Mouse (Mus musculus): ENCODE measurements around the gene H13. TPM values are rescaled to one million over a fixed set of nuclear protein-coding genes. Genes with fewer than 3 reads are reported as not detected.

H13 gene
- polyA plus RNA-seq, 1 experiment from 2014 or later: 172 TPM

DNA sequence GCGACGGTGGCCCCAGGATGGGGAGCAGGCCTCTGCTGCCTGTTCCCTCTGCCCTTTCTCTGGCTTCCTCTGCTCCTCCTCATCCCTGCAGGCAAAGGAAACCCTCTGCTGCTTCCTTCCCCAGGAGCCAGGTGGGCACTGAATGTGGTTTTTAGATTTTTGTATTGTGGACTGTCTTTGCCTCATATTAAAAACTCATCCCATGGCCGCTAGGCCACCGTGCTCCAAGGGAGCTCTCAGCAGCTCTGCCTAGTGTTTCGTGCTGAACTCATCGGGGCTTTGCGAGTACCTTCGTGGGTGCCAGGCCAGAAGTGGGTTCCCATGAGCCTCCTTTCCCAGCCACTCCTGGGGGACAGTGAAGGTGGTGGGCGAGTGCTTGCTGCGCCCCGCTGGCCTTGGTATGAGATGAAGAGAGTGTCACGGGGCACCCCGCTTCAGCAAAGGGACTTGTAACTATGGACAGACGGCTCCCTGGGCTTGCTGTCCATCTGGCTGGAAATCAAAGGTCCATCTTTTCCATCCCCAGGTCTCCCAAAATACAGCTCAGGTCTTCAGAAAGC lies 35.6 kb downstream of the H13 start:
- Histone ChIP-seq H3K4me3 (ENCODE audit: low read length) (no peak overlapping the region), H3K9ac (ENCODE audit: low read depth, low read length) (no peak overlapping the region), H3K9me3 (ENCODE audit: control insufficient read depth, low read length) (no peaks in the 10 kb centered on the region), H3K4me1 (ENCODE audit: control insufficient read depth, insufficient read depth, low read depth, low read length) (peaks cover 24% of the 10 kb centered on the region), H3K36me3 (ENCODE audit: control insufficient read depth, insufficient read depth, low read length) (peaks cover 39% of the 10 kb centered on the region), H3K27me3 (replicated peaks; ENCODE audit: control insufficient read depth, insufficient read depth, low read length) (no peaks in the 10 kb centered on the region), H3K27ac (ENCODE audit: low read depth, low read length) (peak overlapping the region; percentile 92; the same call in 1 of the 2 replicates), H3K4me2 (ENCODE audit: low read length) (no peak overlapping the region)
- ATAC-seq: no peak
- WGBS: 90% methylated on average over 14 of the region's 14 CpGs

DNA sequence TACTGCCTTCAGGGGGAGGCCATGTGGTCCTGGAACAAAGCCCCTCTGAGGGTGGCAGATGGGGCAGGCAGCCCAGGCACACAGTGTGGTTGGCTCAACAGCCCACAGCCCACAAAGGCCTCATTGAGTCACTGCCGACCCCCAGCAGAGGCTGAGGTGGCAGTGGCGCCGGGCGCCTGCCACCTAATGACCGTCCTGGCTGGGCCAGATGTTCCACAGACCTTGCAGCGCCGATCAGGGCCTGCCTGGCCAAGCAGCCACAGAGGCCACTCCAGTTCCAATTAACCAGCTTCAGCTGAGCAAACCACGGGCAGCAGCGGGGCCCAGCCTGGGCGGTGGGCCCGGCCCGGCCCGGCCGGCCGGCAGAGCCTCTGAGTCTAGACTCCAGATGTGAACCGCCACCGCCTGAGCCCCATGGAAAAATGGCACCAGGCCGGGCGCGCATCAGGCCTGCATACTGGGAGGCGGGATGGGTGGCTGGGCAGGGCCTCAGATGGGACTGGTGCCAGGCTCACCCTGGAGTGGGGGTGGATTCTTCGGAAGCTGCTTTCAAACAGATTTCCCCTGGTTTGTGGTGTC lies 36.8 kb downstream of the H13 start:
- H3K9me3 ChIP-seq (ENCODE audit: control insufficient read depth, low read length): no peaks in the 10 kb centered on the region
- no peak overlapping the region for H3K9ac ChIP-seq (ENCODE audit: low read depth, low read length)
- peak overlapping the region; percentile 92 for H3K27ac ChIP-seq (ENCODE audit: low read depth, low read length)
- no peak overlapping the region for H3K4me2 ChIP-seq (ENCODE audit: low read length)
- WGBS: 27% methylated on average over 20 of the region's 22 CpGs
- H3K36me3 ChIP-seq (ENCODE audit: control insufficient read depth, insufficient read depth, low read length): peaks cover 27% of the 10 kb centered on the region
- H3K4me1 ChIP-seq (ENCODE audit: control insufficient read depth, insufficient read depth, low read depth, low read length): peaks cover 24% of the 10 kb centered on the region
- no peak overlapping the region for H3K4me3 ChIP-seq (ENCODE audit: low read length)
- no peaks in the 10 kb centered on the region for H3K27me3 ChIP-seq (replicated peaks; ENCODE audit: control insufficient read depth, insufficient read depth, low read length)
- ATAC-seq: peak; percentile 83

DNA sequence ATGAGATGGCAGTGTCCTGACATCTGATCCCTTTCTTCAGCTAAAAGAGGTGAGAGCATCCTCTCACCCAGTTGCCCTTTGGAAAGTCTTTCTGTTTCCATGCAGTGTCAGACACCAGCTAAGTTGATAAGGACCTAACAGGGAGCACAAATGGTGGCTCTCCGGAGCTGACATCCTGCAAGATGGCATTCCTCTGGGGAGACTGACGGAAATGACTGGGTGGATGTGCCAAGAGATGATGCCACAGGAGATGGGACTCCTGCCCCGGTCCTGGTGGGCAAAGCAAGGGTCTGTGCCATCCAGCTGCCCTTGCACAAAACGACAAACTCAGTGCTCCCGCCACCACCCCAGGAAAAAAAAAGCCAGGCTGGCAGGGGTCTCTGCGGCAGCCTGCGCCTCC lies 37.9 kb downstream of the H13 start:
- Histone ChIP-seq H3K9ac (ENCODE audit: low read depth, low read length) (peak overlapping the region; percentile 76), H3K4me3 (ENCODE audit: low read length) (peak overlapping the region; percentile 45), H3K9me3 (ENCODE audit: control insufficient read depth, low read length) (no peaks in the 10 kb centered on the region), H3K27me3 (replicated peaks; ENCODE audit: control insufficient read depth, insufficient read depth, low read length) (no peaks in the 10 kb centered on the region), H3K4me1 (ENCODE audit: control insufficient read depth, insufficient read depth, low read depth, low read length) (peaks cover 24% of the 10 kb centered on the region), H3K4me2 (ENCODE audit: low read length) (peak overlapping the region; percentile 69), H3K36me3 (ENCODE audit: control insufficient read depth, insufficient read depth, low read length) (peaks cover 17% of the 10 kb centered on the region), H3K27ac (ENCODE audit: low read depth, low read length) (peak overlapping the region; percentile 92)
- ATAC-seq: no peak
- 11% methylated on average over 7 of the region's 7 CpGs for WGBS

DNA sequence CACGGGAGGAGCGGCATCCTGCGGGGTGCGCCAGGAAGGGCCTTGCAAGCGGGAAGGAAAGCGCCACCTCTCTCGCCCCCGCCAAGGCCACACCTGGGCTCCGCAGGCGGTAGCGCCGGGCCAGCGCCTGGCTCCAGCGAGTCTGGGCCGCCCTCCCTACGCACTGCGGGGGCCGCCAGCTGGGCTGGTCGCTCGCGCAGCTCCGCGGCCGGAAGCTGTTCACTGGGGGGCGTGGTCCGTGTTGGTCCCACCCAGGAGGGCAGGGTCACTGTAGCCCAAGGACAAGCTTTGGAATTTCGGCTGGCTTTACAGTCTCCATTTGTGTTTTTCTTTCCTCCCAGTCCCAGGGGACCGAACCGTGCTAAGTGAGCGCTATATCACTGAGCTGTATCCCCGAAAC lies 38.4 kb downstream of the H13 start:
- Histone ChIP-seq H3K4me3 (ENCODE audit: low read length) (peak overlapping the region; percentile 45), H3K9me3 (ENCODE audit: control insufficient read depth, low read length) (no peaks in the 10 kb centered on the region), H3K4me1 (ENCODE audit: control insufficient read depth, insufficient read depth, low read depth, low read length) (peaks cover 24% of the 10 kb centered on the region), H3K36me3 (ENCODE audit: control insufficient read depth, insufficient read depth, low read length) (peaks cover 16% of the 10 kb centered on the region), H3K9ac (ENCODE audit: low read depth, low read length) (peak overlapping the region; percentile 76), H3K27ac (ENCODE audit: low read depth, low read length) (peak overlapping the region; percentile 92), H3K4me2 (ENCODE audit: low read length) (peak overlapping the region; percentile 69), H3K27me3 (replicated peaks; ENCODE audit: control insufficient read depth, insufficient read depth, low read length) (no peaks in the 10 kb centered on the region)
- 3% methylated on average over 30 of the region's 31 CpGs for WGBS
- ATAC-seq: peak; percentile 88

DNA sequence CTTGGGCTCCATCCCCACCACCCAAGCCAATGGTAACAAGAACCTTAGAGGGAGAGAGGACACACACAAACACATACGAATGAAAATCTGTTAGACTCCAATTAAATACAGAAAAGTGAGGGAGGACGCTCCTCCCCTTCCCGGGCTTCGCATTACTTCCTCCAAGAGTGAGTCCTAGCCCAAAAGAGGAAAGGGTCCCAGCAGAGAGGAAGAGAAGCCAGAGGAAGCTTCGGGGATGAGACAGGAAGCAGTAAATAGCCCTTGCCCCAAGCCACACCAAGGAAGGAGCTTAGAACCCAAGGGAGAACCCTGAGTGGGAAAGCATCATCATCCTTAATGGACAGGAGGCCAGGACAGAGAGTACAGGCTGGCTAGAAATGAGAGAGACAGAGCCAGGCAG lies 39.8 kb downstream of the H13 start:
- Histone ChIP-seq H3K4me2 (ENCODE audit: low read length) (no peak overlapping the region), H3K36me3 (ENCODE audit: control insufficient read depth, insufficient read depth, low read length) (peaks cover 13% of the 10 kb centered on the region), H3K27ac (ENCODE audit: low read depth, low read length) (no peak overlapping the region), H3K9ac (ENCODE audit: low read depth, low read length) (no peak overlapping the region), H3K27me3 (replicated peaks; ENCODE audit: control insufficient read depth, insufficient read depth, low read length) (no peaks in the 10 kb centered on the region), H3K4me3 (ENCODE audit: low read length) (no peak overlapping the region), H3K4me1 (ENCODE audit: control insufficient read depth, insufficient read depth, low read depth, low read length) (peaks cover 24% of the 10 kb centered on the region), H3K9me3 (ENCODE audit: control insufficient read depth, low read length) (no peaks in the 10 kb centered on the region)
- ATAC-seq: no peak
- 89% methylated on average over 5 of the region's 5 CpGs for WGBS

DNA sequence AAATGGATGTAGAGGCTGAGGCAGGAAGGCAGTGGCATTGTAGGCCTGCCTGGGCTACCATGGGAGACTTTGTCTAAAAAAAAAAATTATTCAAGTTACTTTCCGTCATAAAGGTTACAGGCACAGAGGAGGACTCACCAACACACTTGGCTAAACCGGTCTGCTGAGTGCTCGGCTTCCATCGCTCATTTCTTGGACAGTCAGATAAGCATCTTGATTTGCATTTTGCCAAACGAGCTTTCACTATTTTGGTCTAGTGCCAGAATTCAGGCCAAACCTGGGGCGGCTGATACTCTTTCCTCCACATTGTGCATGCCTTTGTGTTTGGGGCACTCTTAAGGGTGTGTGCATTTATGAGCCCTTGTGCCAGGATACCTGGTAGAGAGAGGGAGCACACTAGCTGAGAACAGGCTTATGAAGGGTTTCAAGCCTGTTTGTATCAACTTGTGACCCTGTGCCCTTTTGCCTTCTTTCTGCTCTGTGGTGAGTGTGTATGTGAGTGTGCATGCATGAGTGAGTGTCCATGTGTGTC lies 47.0 kb downstream of the H13 start:
- no peak for ATAC-seq
- Histone ChIP-seq H3K4me3 (ENCODE audit: low read length) (no peak overlapping the region), H3K27ac (ENCODE audit: low read depth, low read length) (no peak overlapping the region), H3K4me2 (ENCODE audit: low read length) (no peak overlapping the region), H3K27me3 (replicated peaks; ENCODE audit: control insufficient read depth, insufficient read depth, low read length) (no peaks in the 10 kb centered on the region), H3K9ac (ENCODE audit: low read depth, low read length) (no peak overlapping the region), H3K4me1 (ENCODE audit: control insufficient read depth, insufficient read depth, low read depth, low read length) (no peaks in the 10 kb centered on the region; the same call in 1 of the 2 replicates), H3K9me3 (ENCODE audit: control insufficient read depth, low read length) (no peaks in the 10 kb centered on the region), H3K36me3 (ENCODE audit: control insufficient read depth, insufficient read depth, low read length) (no peaks in the 10 kb centered on the region)
- 57% methylated on average over 6 of the region's 6 CpGs for whole genome bisulfite sequencing

DNA sequence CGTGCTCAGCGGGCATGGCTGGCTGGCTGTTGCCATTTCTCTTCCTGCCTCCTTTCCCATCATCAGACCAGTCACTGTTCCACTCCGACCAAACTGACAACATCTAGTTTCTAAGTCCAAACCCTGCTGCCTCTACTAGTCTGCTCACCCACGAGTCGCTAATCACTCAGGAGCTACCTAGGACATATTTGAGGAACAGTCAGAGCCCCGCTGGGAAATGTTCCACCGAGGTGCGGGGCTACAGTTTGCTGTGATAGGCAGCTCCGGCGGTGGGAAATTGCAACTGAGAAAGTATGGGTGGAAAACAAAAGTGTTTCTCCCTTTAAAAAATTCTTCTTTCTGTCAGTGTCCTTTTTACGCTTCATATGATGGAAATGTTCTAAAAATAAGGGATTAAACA lies 48.4 kb downstream of the H13 start:
- no peaks in the 10 kb centered on the region for H3K36me3 ChIP-seq (ENCODE audit: control insufficient read depth, insufficient read depth, low read length)
- no peaks in the 10 kb centered on the region; the same call in 1 of the 2 replicates for H3K4me1 ChIP-seq (ENCODE audit: control insufficient read depth, insufficient read depth, low read depth, low read length)
- no peaks in the 10 kb centered on the region for H3K9me3 ChIP-seq (ENCODE audit: control insufficient read depth, low read length)
- WGBS: 21% methylated on average over 11 of the region's 11 CpGs
- H3K9ac ChIP-seq (ENCODE audit: low read depth, low read length): no peak overlapping the region
- H3K27me3 ChIP-seq (replicated peaks; ENCODE audit: control insufficient read depth, insufficient read depth, low read length): no peaks in the 10 kb centered on the region
- peak overlapping the region; percentile 51 for H3K27ac ChIP-seq (ENCODE audit: low read depth, low read length)
- no peak overlapping the region for H3K4me3 ChIP-seq (ENCODE audit: low read length)
- H3K4me2 ChIP-seq (ENCODE audit: low read length): no peak overlapping the region
- no peak for ATAC-seq

DNA sequence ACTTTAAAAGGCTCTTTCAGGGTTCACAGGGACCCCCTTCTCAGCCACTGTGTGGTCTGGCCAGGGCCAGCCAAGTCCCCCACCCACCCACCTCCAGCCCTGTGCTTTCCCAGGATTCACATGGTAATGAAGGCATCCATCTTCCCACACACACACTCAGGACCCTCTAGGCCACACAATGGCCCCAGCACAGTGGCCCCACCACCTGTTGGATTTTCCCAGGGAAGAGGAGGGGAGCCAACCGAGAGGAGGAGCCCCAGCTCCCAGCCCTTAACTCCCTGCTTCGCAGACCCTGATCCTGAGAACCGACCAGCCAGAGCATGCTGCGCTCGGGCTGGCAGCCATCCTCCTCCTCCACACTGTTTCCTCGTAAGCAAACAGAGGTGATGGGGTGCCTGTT lies 48.8 kb downstream of the H13 start:
- no peak overlapping the region for H3K9ac ChIP-seq (ENCODE audit: low read depth, low read length)
- H3K4me1 ChIP-seq (ENCODE audit: control insufficient read depth, insufficient read depth, low read depth, low read length): no peaks in the 10 kb centered on the region; the same call in 1 of the 2 replicates
- peak; percentile 92 for ATAC-seq
- H3K36me3 ChIP-seq (ENCODE audit: control insufficient read depth, insufficient read depth, low read length): no peaks in the 10 kb centered on the region
- no peaks in the 10 kb centered on the region for H3K9me3 ChIP-seq (ENCODE audit: control insufficient read depth, low read length)
- H3K27ac ChIP-seq (ENCODE audit: low read depth, low read length): 0 out of 2 replicates have a peak overlapping the region, but pooled peaks have one; percentile 3
- H3K4me3 ChIP-seq (ENCODE audit: low read length): no peak overlapping the region
- WGBS: 20% methylated on average over 6 of the region's 6 CpGs
- H3K4me2 ChIP-seq (ENCODE audit: low read length): no peak overlapping the region
- no peaks in the 10 kb centered on the region for H3K27me3 ChIP-seq (replicated peaks; ENCODE audit: control insufficient read depth, insufficient read depth, low read length)

DNA sequence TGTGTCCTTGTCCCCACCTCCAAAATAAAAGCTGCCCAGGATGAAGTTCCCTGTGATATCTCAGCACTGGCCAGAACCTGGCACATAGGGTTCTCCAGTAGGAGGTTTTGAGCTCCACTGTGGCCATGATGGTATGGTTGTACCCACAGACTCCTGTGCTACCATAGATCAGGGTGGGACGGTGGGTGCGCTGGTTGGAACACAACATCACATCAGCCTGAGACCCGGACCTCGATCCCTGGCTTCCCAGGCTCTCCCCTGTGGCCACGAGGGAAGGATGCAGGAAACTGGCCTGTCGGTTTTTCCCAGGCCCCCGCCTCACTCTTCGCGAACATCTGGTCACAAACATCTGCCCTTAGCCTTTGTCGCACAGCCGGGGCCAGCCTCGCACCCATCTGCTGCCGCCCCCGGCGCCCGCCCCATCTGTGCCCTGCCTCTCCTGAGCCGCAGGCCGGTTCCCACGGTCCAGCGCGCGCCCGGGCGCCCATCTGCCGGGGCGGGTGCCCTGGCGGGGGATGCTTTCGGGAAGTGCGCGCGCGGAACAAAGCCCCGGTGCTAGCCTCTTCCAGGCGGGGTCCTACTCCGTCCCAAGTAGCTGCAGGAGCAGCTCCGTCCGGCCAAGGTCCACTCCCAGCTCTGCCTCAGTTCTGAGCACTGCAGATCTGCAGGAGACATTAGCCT lies 54.5 kb downstream of the H13 start:
- ATAC-seq: peak; percentile 62; the same call in 1 of the 2 replicates
- H3K9me3 ChIP-seq (ENCODE audit: control insufficient read depth, low read length): no peaks in the 10 kb centered on the region
- 3% methylated on average over 37 of the region's 37 CpGs for WGBS
- peak overlapping the region; percentile 34 for H3K4me3 ChIP-seq (ENCODE audit: low read length)
- H3K4me2 ChIP-seq (ENCODE audit: low read length): peak overlapping the region; percentile 59
- H3K27me3 ChIP-seq (replicated peaks; ENCODE audit: control insufficient read depth, insufficient read depth, low read length): no peaks in the 10 kb centered on the region
- peaks cover 3% of the 10 kb centered on the region; the same call in 1 of the 2 replicates for H3K4me1 ChIP-seq (ENCODE audit: control insufficient read depth, insufficient read depth, low read depth, low read length)
- H3K27ac ChIP-seq (ENCODE audit: low read depth, low read length): no peak overlapping the region
- H3K36me3 ChIP-seq (ENCODE audit: control insufficient read depth, insufficient read depth, low read length): no peaks in the 10 kb centered on the region
- H3K9ac ChIP-seq (ENCODE audit: low read depth, low read length): peak overlapping the region; percentile 60
